Mouse (Mus musculus) thymus, postnatal 0 days (tissue): ENCODE results near the gene Oxsr1. TPM values are rescaled to one million over a fixed set of nuclear protein-coding genes. Genes with fewer than 3 reads are reported as not detected.
A peak's percentile ranks its signal among the peaks of the same experiment; 100 is the strongest.
"Not testable (repeated sequence)": the region's sequence is repeated elsewhere in the genome, so short reads cannot be mapped to it uniquely, and the experiment has no call there.

Experiments used
- DNase-seq: peaks from one replicate; pipeline ENCODE4 v3.0.0-alpha.2; 2015; ENCODE audit warnings: low spot score
- polyA plus RNA-seq: library from polyadenylated mRNA; unstranded; fragments of >200 nt; fragmentation: Nextera tagmentation; extraction: Ambion mirVana; gene quantifications from 2 replicates; pipeline ENCODE4 v1.2.1, GENCODE M21; 2015

Oxsr1 gene
- polyA plus RNA-seq, 1 experiment from 2014 or later, result 11.7 TPM

DNA sequence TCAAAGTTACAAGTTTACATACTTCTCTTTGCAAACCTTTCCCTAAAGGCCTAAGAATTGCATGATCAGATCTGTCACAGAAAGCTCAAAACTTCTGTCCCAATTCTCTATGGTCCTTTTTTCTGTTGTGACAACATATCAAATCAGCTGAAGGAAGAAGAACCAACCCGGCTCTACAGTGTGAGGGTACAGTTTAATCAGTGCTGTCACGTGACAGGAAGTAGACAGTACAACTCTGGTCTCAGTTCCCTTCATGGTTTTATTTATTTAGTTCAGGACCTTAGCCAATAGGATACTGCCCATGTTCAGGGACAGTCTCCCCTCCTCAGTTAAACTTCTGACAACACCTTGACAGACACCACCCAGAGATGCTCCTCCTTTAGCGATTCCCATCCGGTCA, 102.0 kb downstream of the Oxsr1 start:
- no peak for DNase-seq

- DNase-seq, result no peak
Observed at GRCm38 (mm10) chr9:119219667-119220066, 102.6 kb downstream of the Oxsr1 start.

DNA sequence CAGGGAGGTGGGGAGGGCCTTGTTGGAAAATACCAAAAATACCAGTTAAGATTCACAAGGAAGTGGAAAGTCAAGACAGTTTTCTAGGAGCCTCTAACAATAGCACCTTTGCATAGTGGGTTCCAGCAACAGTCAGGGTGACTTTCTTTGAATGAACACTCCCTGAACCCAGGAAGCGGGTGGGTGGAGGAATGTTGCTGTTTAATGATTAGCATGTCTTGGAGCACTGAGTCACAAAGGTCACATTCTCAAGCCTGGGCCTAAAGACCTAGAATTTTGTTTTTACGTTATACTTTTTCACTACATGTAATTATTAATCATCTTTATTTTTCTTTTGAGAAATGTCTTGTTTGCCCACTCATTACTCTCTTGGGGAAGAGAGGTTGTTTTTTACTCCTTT, 106.9 kb downstream of the Oxsr1 start:
- DNase-seq, result not testable (repeated sequence)

GRCm38 (mm10) chr9:119214601-119215000, 107.6 kb downstream of the Oxsr1 start:
- DNase-seq, result no peak

- no peak for DNase-seq
Observed at GRCm38 (mm10) chr9:119212996-119213395, 109.2 kb downstream of the Oxsr1 start.

DNA sequence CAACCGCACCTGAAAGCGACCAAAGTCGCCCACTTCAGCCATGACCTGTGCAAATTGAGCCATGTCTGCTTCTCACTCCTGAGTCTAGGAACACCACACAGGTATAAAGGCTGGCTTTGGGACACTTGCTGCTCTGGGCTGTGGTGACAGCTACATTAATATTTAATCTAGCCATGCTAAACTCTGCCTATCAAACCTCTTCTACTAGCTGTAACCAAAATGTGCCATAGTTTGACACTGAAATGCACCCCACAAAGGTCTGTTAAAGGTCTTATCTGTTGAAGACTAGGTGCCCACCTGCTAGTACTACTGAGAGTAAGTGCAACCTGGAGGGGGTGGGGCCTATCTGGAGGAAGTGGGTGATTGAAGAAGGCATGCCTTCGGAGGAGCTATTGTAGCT, 113.2 kb downstream of the Oxsr1 start, which contains the start of gene Slc22a13:
TSS of gene Slc22a13 (minus strand) at position 101 of the 400 bp plus-strand sequence.
- no peak for DNase-seq

DNA sequence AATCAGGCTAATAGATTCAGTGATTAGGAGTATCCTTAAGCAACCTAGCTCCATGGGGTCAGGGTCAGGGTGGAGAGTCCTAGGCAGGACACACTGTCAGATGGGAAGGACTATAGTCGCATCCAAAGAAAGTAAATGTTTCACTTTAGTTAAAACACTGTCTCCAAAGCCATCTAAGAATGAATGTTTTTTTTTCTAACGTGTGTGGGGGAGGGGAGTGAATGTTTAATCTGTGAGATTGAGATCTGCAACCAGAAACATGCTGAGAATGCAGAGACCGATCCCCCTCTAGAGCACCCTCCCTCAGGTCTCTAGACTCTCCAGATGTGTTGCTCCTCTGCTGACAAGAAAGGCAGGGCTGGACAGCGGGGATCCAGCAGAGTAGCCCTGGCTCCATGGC, 115.1 kb downstream of the Oxsr1 start:
- DNase-seq, result no peak

GRCm38 (mm10) chr9:119206666-119207065, 115.6 kb downstream of the Oxsr1 start:
- no peak for DNase-seq

GRCm38 (mm10) chr9:119205756-119206155, 116.5 kb downstream of the Oxsr1 start:
- DNase-seq, result no peak

DNA sequence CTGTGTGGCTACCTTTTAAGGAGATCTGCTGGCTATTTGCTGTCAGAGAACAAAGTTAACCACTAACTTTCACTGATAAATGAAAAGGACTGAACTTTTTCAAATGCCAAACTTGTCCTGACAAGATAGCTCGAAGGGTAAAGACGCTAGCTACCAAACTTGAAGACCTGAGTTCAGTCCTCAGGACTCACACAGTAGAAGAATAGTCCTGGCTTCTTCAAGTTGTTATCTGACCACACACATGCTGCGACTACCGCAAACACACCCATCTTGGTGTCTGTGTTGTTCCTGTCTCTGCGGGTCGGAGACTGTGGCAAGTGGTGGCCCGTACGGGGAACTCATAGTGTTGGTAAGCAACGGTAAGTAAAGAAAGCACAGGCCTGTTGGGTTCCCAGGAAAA, 118.6 kb downstream of the Oxsr1 start:
- no peak for DNase-seq

GRCm38 (mm10) chr9:119201653-119202052, 120.6 kb downstream of the Oxsr1 start:
- DNase-seq, result no peak

DNA sequence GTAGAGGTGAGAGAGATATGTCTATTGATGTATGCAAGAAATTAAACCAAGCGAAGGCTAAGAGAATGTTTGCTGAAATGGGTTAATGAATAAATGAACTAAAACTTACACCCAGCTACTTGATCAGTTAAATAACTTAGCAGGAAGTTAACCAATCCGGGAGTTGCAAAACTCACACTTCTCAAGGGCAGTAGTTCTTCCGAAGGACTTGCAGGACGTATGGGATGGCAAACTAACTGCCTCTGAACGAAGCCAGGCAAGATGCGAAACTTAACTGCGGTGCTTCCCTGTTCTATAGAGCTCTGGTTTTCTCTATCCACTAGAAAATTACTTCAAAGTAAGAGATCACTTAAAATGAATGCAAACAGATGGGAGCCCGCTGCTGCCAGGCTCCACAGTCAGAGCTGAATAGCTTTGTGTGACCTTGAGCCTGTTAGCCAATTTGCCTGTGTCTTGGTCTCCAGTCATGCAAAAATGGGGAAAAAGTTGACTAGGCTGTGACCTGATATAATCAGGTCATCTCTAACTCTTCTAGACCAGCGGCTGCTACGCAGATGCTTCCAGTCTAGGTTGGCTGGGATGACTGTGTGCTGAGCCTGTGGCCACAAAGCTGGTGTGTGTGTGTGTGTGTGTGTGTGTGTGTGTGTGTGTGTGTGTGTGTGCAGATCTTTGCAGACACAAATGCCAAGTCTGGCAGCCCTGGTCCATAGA, 122.9 kb downstream of the Oxsr1 start:
- DNase-seq, result no peak

- peak; percentile 48 for DNase-seq
Observed at GRCm38 (mm10) chr9:119192202-119192990, 129.8 kb downstream of the Oxsr1 start.

Other genes with a start within 250 kb of the Oxsr1 start
- gene Plcd1, start 228.9 kb downstream of the Oxsr1 start, polyA plus RNA-seq, result 16.6 and 17.2 TPM in 2 replicates
- 0.13 and 0.46 TPM in 2 replicates for gene Dlec1, start 219.9 kb downstream of the Oxsr1 start, polyA plus RNA-seq
- 5.4 and 5.5 TPM in 2 replicates for gene Acaa1b, start 165.3 kb downstream of the Oxsr1 start, polyA plus RNA-seq
- gene Gm47289, start 163.3 kb downstream of the Oxsr1 start, polyA plus RNA-seq, result not detected in 2 replicates
- gene Slc22a13, start 113.3 kb downstream of the Oxsr1 start, polyA plus RNA-seq, result 0.08 TPM in 1 of 2 replicates, not detected in the other
- 79.2 and 83.3 TPM in 2 replicates for gene Acaa1a, start 17.2 kb upstream of the Oxsr1 start, polyA plus RNA-seq
- gene Myd88, start 19.0 kb upstream of the Oxsr1 start, polyA plus RNA-seq, result 34.3 and 34.4 TPM in 2 replicates
- gene Xylb, start 35.0 kb upstream of the Oxsr1 start, polyA plus RNA-seq, result 0.99 and 1.5 TPM in 2 replicates
- 0.09 TPM in 1 of 2 replicates, not detected in the other for gene Slc22a14, start 43.1 kb upstream of the Oxsr1 start, polyA plus RNA-seq
- 3.5 and 5.6 TPM in 2 replicates for gene Acvr2b, start 79.7 kb upstream of the Oxsr1 start, polyA plus RNA-seq
- gene Exog, start 122.5 kb upstream of the Oxsr1 start, polyA plus RNA-seq, result 20.9 and 21.4 TPM in 2 replicates